Mouse (Mus musculus) neural tube, embryonic 14.5 days (tissue): Measurements from ENCODE around the gene Cdh23. TPM values are rescaled to one million over a fixed set of nuclear protein-coding genes. Genes with fewer than 3 reads are reported as not detected.
"Not testable (repeated sequence)": the region's sequence is repeated elsewhere in the genome, so short reads cannot be mapped to it uniquely, and the experiment has no call there.

Experiments used
- ATAC-seq: fragments of 200-750 bp; cut with Nextera tagmentation; 2 replicates; pipeline ENCODE4 v1.8.0; 2017; ENCODE audit warnings: low read depth, mild to moderate bottlenecking, moderate TSS enrichment, moderate library complexity
- H3K27ac ChIP-seq: fragments of 300-500 bp; sonication (generic); 2 replicates; pipeline ENCODE4 v1.5.1; 2014; ENCODE audit warnings: low read depth, mild to moderate bottlenecking, control low read depth, low read length, moderate library complexity, mixed read lengths
- H3K27me3 ChIP-seq: fragments of 300-500 bp; sonication (generic); 2 replicates; pipeline ENCODE4 v1.6.1; 2014; ENCODE audit warnings: low read length; ENCODE audit not compliant: control insufficient read depth, insufficient read depth
- H3K36me3 ChIP-seq: fragments of 300-500 bp; sonication (generic); 2 replicates; pipeline ENCODE4 v1.6.1; 2014; ENCODE audit warnings: low read length, mixed read lengths; ENCODE audit not compliant: control insufficient read depth, insufficient read depth
- H3K4me1 ChIP-seq: fragments of 300-500 bp; sonication (generic); 2 replicates; pipeline ENCODE4 v1.6.1; 2014; ENCODE audit warnings: low read length; ENCODE audit not compliant: control insufficient read depth, insufficient read depth
- H3K4me2 ChIP-seq: fragments of 300-500 bp; sonication (generic); 2 replicates; pipeline ENCODE4 v1.6.1; 2014; ENCODE audit warnings: mild to moderate bottlenecking, low read depth, low read length, control low read depth
- H3K4me3 ChIP-seq: fragments of 300-500 bp; sonication (generic); 2 replicates; pipeline ENCODE4 v1.5.1; 2014; ENCODE audit warnings: low read depth, low read length, control low read depth, mixed read lengths
- H3K9ac ChIP-seq: fragments of 300-500 bp; sonication (generic); replicated peaks from 2 replicates; pipeline ENCODE4 v1.6.1; 2014; ENCODE audit warnings: low read depth, mild to moderate bottlenecking, control low read depth, low read length, mixed read lengths
- H3K9me3 ChIP-seq: fragments of 300-500 bp; sonication (generic); 2 replicates; pipeline ENCODE4 v1.6.1; 2016; ENCODE audit warnings: low read length; ENCODE audit not compliant: control insufficient read depth
- WGBS: fragments of 180-500 bp; shearing (Covaris S2); extraction: QIAGEN DNeasy Blood & Tissue Kit; methylation state at CpG from one replicate; pipeline ENCODE4 v1.1.7; 2014; 5-methylcytosine and 5-hydroxymethylcytosine counted together
- polyA plus RNA-seq: library from polyadenylated mRNA; unstranded; fragments of >200 nt; fragmentation: Nextera tagmentation; extraction: Ambion mirVana; gene quantifications from 2 replicates; pipeline ENCODE4 v1.2.1, GENCODE M21; 2014

Gene Cdh23
- polyA plus RNA-seq, 1 experiment from 2014 or later, result 15.4 TPM

DNA sequence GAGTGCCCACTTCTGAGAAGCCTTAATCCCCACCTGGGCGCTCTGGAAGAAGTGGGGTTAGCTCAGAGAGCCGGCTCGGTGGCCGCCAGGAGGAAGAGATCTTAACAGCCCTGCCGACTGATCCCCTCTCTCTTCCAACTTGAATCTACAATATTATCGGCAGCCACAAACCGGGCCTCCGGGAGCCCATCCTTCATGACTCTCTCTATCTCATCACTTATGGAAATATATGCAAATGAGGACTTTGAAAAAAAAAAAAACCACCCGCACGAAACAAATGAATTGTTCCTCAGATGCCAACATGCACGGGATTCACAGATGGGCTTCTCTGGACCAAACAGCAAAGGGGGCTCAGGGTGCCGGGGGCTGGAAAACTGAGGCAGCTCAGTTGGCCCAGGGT, 25.4 kb upstream of the Cdh23 start:
- H3K27me3 ChIP-seq, result no peaks in the 10 kb centered on the region
- H3K4me2 ChIP-seq, result no peak overlapping the region
- H3K4me1 ChIP-seq, result peaks cover 4% of the 10 kb centered on the region; the same call in 1 of the 2 replicates
- WGBS, result 37% methylated on average over 12 of the region's 12 CpGs
- no peak for ATAC-seq
- no peak overlapping the region; the same call in 1 of the 2 replicates for H3K27ac ChIP-seq
- no peaks in the 10 kb centered on the region for H3K9me3 ChIP-seq
- no peaks in the 10 kb centered on the region for H3K36me3 ChIP-seq
- H3K4me3 ChIP-seq, result no peak overlapping the region
- H3K9ac ChIP-seq, result no peak overlapping the region

DNA sequence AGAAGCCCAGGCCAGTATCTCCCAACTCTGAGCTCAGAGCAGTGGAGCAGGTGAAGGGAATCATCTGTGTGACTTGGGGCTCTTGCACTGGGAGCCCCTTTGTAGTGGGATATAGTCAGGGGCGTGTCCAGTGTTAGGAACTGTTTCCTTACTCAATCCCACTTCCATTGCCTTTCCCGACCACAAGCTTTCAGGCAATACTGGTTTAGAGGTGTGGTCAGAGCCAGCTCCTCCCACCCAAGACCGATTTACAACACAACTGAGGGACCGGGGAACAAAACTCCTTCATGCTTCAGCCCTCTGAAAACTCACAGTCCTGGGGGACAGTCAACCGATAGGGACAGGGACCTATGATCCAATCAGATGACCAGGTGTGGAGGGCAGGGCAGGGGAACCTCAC, 24.2 kb upstream of the Cdh23 start:
- WGBS, result 80% methylated on average over 5 of the region's 5 CpGs
- no peaks in the 10 kb centered on the region; the same call in 1 of the 2 replicates for H3K9me3 ChIP-seq
- H3K4me3 ChIP-seq, result no peak overlapping the region
- no peaks in the 10 kb centered on the region for H3K27me3 ChIP-seq
- H3K36me3 ChIP-seq, result peaks cover 7% of the 10 kb centered on the region
- no peak overlapping the region for H3K4me2 ChIP-seq
- H3K27ac ChIP-seq, result no peak overlapping the region
- no peak overlapping the region for H3K9ac ChIP-seq
- H3K4me1 ChIP-seq, result peaks cover 4% of the 10 kb centered on the region; the same call in 1 of the 2 replicates
- no peak for ATAC-seq

DNA sequence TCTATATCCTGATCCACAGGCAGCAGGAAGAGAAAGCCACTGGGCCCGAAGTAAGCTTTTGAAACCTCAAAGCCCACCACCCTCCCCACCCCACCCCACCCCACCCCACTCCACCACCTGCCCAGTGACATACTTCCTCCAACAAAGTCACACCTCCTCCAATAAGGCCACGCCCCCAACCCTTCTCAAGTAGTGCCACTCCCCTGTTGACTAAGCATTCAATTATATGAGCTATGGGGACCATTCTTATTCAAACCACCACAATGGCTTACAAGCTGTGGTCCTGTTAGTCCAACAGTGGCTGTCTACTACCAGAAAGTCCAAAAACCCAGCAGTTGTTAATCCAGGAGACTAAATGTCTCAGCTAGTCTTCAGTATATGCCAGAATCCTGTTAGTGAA, 22.2 kb upstream of the Cdh23 start:
- peaks cover 10% of the 10 kb centered on the region for H3K36me3 ChIP-seq
- no peak for ATAC-seq
- WGBS, result 93% methylated on average over 2 of the region's 2 CpGs

DNA sequence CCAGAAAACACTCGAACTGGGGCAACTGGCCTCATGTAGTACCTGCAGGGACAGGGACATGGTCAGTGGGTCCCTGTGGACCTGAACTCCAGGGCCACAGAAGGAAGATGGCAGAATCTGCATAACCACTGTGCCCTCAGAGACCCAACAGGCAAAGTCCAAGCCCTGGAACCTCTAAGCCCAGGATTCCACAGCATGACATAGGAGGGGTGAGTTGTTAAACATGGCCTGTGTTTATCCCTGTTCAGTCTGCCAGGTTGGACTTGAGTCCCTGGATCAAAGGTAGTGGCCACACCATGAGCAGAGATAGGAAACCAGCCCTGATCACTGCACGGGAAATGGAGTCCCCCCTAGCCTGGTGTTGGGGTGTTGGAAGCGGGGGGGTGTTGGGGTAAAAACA, 20.2 kb upstream of the Cdh23 start:
- ATAC-seq, result no peak
- Histone ChIP-seq H3K27ac (no peak overlapping the region), H3K4me2 (no peak overlapping the region), H3K9ac (no peak overlapping the region), H3K4me3 (no peak overlapping the region), H3K36me3 (peaks cover 10% of the 10 kb centered on the region), H3K9me3 (peaks cover 4% of the 10 kb centered on the region), H3K4me1 (peaks cover 3% of the 10 kb centered on the region; the same call in 1 of the 2 replicates), H3K27me3 (no peaks in the 10 kb centered on the region)
- WGBS, result 90% methylated on average over 3 of the region's 3 CpGs

More for the DNA sequence above, 22.2 kb upstream of the Cdh23 start:
- H3K4me1 ChIP-seq, result peaks cover 4% of the 10 kb centered on the region; the same call in 1 of the 2 replicates
- no peaks in the 10 kb centered on the region for H3K27me3 ChIP-seq
- no peak overlapping the region for H3K4me2 ChIP-seq
- no peak overlapping the region for H3K27ac ChIP-seq
- H3K9ac ChIP-seq, result no peak overlapping the region
- peaks cover 4% of the 10 kb centered on the region for H3K9me3 ChIP-seq
- H3K4me3 ChIP-seq, result no peak overlapping the region

- WGBS, result 78% methylated on average over 7 of the region's 8 CpGs
- H3K4me2 ChIP-seq, result not testable (repeated sequence)
- H3K36me3 ChIP-seq, result peaks cover 10% of the 10 kb centered on the region
Observed at GRCm38 (mm10) chr10:60712299-60712698, 16.0 kb upstream of the Cdh23 start.

GRCm38 (mm10) chr10:60708837-60709236, 12.5 kb upstream of the Cdh23 start:
- no peak overlapping the region for H3K4me3 ChIP-seq
- H3K36me3 ChIP-seq, result no peaks in the 10 kb centered on the region
- H3K4me2 ChIP-seq, result no peak overlapping the region
- no peak overlapping the region for H3K27ac ChIP-seq
- H3K4me1 ChIP-seq, result no peaks in the 10 kb centered on the region
- WGBS, result 86% methylated on average over 5 of the region's 5 CpGs
- ATAC-seq, result no peak
- H3K9me3 ChIP-seq, result no peaks in the 10 kb centered on the region
- H3K9ac ChIP-seq, result no peak overlapping the region
- no peaks in the 10 kb centered on the region for H3K27me3 ChIP-seq

More at GRCm38 (mm10) chr10:60712299-60712698, 16.0 kb upstream of the Cdh23 start:
- not testable (repeated sequence) for H3K27me3 ChIP-seq, H3K4me3 ChIP-seq, H3K27ac ChIP-seq, H3K9me3 ChIP-seq, H3K4me1 ChIP-seq, ATAC-seq, H3K9ac ChIP-seq

DNA sequence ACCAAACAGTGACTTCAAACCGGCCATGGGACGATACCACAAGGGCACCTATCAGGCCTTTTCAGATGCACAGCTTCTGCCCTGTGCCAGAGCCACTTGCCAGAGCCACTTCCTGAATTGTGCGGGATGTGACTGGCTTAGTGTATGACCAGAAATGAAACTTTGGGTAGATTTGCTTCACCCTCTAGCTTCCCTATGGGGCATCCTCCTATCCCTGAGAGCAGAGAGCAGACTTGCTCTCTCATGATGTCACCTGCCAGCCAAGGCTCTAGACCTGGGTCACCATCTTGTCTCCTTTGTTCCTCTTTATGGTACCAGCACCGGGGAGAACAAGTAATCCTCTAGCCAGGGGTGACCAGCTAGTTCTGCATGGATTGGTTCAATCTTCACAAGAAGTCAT, 10.0 kb upstream of the Cdh23 start:
- WGBS, result 90% methylated on average over 4 of the region's 4 CpGs
- no peaks in the 10 kb centered on the region for H3K36me3 ChIP-seq
- ATAC-seq, result no peak
- H3K4me2 ChIP-seq, result no peak overlapping the region
- H3K4me1 ChIP-seq, result no peaks in the 10 kb centered on the region
- H3K27me3 ChIP-seq, result no peaks in the 10 kb centered on the region
- H3K27ac ChIP-seq, result no peak overlapping the region
- no peak overlapping the region for H3K4me3 ChIP-seq
- no peaks in the 10 kb centered on the region for H3K9me3 ChIP-seq
- no peak overlapping the region for H3K9ac ChIP-seq

GRCm38 (mm10) chr10:60705134-60705533, 8.8 kb upstream of the Cdh23 start:
- no peaks in the 10 kb centered on the region for H3K27me3 ChIP-seq
- no peak overlapping the region for H3K4me2 ChIP-seq
- no peaks in the 10 kb centered on the region for H3K9me3 ChIP-seq
- no peak overlapping the region for H3K27ac ChIP-seq
- H3K4me1 ChIP-seq, result no peaks in the 10 kb centered on the region
- no peak overlapping the region for H3K4me3 ChIP-seq
- no peak for ATAC-seq
- no peaks in the 10 kb centered on the region for H3K36me3 ChIP-seq
- no peak overlapping the region for H3K9ac ChIP-seq
- WGBS, result 67% methylated on average over 2 of the region's 2 CpGs

GRCm38 (mm10) chr10:60697775-60698174, 1.5 kb upstream of the Cdh23 start:
- Histone ChIP-seq H3K4me3 (no peak overlapping the region), H3K36me3 (no peaks in the 10 kb centered on the region), H3K9me3 (no peaks in the 10 kb centered on the region), H3K4me1 (no peaks in the 10 kb centered on the region), H3K4me2 (no peak overlapping the region), H3K27me3 (no peaks in the 10 kb centered on the region), H3K9ac (no peak overlapping the region), H3K27ac (no peak overlapping the region)
- no peak for ATAC-seq
- WGBS, result 87% methylated on average over 6 of the region's 6 CpGs
